Mouse (Mus musculus) MEL (cell line): ENCODE results near the gene Iqcf4. TPM values are rescaled to one million over a fixed set of nuclear protein-coding genes. Genes with fewer than 3 reads are reported as not detected.

Experiments used
- DNase-seq: peaks from one replicate; pipeline ENCODE4 v3.0.0; 2011; ENCODE audit warnings: low read depth, low spot score
- H3K27ac ChIP-seq: 2 replicates; pipeline ENCODE4 v1.5.1; 2012; ENCODE audit warnings: low read depth, mild to moderate bottlenecking, control low read depth, low read length, moderate library complexity; ENCODE audit not compliant: control insufficient read depth
- H3K27me3 ChIP-seq, 2 experiments: fragments of 150-350 bp in 1 of 2; sonication (generic) in 1 of 2; 2 replicates each; pipeline ENCODE4 v1.6.1; 2012; ENCODE audit warnings: low read length in 2 of 2, mild to moderate bottlenecking in 2 of 2, improper control_type of control experiment in 1 of 2, moderate library complexity in 1 of 2; ENCODE audit not compliant: insufficient read depth in 2 of 2, control insufficient read depth in 1 of 2
- H3K36me3 ChIP-seq, 2 experiments: 2 replicates each; pipeline ENCODE4 v1.6.1; 2012 to 2014; ENCODE audit warnings: low read length in 2 of 2, improper control_type of control experiment in 1 of 2, inconsistent platforms in 1 of 2, mild to moderate bottlenecking in 1 of 2; ENCODE audit not compliant: insufficient read depth in 2 of 2, control insufficient read depth in 1 of 2
- H3K4me1 ChIP-seq, 2 experiments: fragments of 150-350 bp in 1 of 2; sonication (generic) in 1 of 2; 2 replicates each; pipeline ENCODE4 v1.6.1; 2012; ENCODE audit warnings: low read length in 2 of 2, improper control_type of control experiment in 1 of 2, mild to moderate bottlenecking in 1 of 2; ENCODE audit not compliant: insufficient read depth in 2 of 2, control insufficient read depth in 1 of 2
- H3K4me3 ChIP-seq, 2 experiments: fragments of 150-350 bp in 1 of 2; sonication (generic) in 1 of 2; 2 replicates each; pipeline ENCODE4 v1.5.1; 2012; ENCODE audit warnings: low read depth in 2 of 2, low read length in 2 of 2, mild to moderate bottlenecking in 2 of 2, moderate library complexity in 2 of 2, control low read depth in 1 of 2, improper control_type of control experiment in 1 of 2; ENCODE audit not compliant: control insufficient read depth in 1 of 2, insufficient read depth in 1 of 2
- H3K79me2 ChIP-seq: 2 replicates; pipeline ENCODE4 v1.6.1; 2012; ENCODE audit warnings: mild to moderate bottlenecking, low read length, moderate library complexity; ENCODE audit not compliant: control insufficient read depth, poor library complexity, insufficient read depth
- H3K9ac ChIP-seq: 2 replicates; pipeline ENCODE4 v1.6.1; 2012; ENCODE audit warnings: low read depth, mild to moderate bottlenecking, control low read depth, low read length, moderate library complexity; ENCODE audit not compliant: control insufficient read depth, poor library complexity, severe bottlenecking
- H3K9me3 ChIP-seq: fragments of 150-350 bp; sonication (generic); replicated peaks from 2 replicates; pipeline ENCODE4 v1.6.1; 2012; ENCODE audit warnings: mild to moderate bottlenecking, low read length, improper control_type of control experiment, moderate library complexity; ENCODE audit not compliant: insufficient read depth
- CHD1 ChIP-seq: IDR thresholded peaks from 2 replicates; pipeline ENCODE4 v1.6.1; 2012; ENCODE audit warnings: low read depth, mild to moderate bottlenecking, inconsistent platforms, low read length, improper control_type of control experiment
- CHD2 ChIP-seq: IDR thresholded peaks from 2 replicates; pipeline ENCODE4 v1.6.1; 2011; ENCODE audit warnings: low read length, improper control_type of control experiment
- CTCF ChIP-seq, 3 experiments: IDR thresholded peaks in 2 of 3; conservative IDR thresholded peaks in 1 of 3; 2 replicates each; pipeline ENCODE4 v1.5.1; 2011 to 2012; ENCODE audit warnings: low read length in 3 of 3, low read depth in 2 of 3, mild to moderate bottlenecking in 2 of 3, improper control_type of control experiment in 1 of 3, inconsistent platforms in 1 of 3, mixed read lengths in 1 of 3, moderate library complexity in 1 of 3; ENCODE audit not compliant: control insufficient read depth in 1 of 3, insufficient read depth in 1 of 3, poor library complexity in 1 of 3, severe bottlenecking in 1 of 3
- E2F4 ChIP-seq: IDR thresholded peaks from 2 replicates; pipeline ENCODE4 v1.6.1; 2011; ENCODE audit warnings: low read depth, low read length, improper control_type of control experiment, borderline replicate concordance
- ETS1 ChIP-seq: IDR thresholded peaks from 2 replicates; pipeline ENCODE4 v1.6.1; 2012; ENCODE audit warnings: low read depth, mild to moderate bottlenecking, inconsistent platforms, low read length, improper control_type of control experiment, moderate library complexity
- HCFC1 ChIP-seq: IDR thresholded peaks from 2 replicates; pipeline ENCODE4 v1.6.1; 2012; ENCODE audit warnings: low read depth, mild to moderate bottlenecking, inconsistent platforms, low read length, improper control_type of control experiment, moderate library complexity
- JUND ChIP-seq: IDR thresholded peaks from 2 replicates; pipeline ENCODE4 v1.6.1; 2011; ENCODE audit warnings: low read depth, mild to moderate bottlenecking, improper control_type of control experiment, low read length
- KAT2A ChIP-seq: conservative IDR thresholded peaks from 2 replicates; pipeline ENCODE4 v1.6.1; 2012; ENCODE audit warnings: low read depth, low read length, improper control_type of control experiment, inconsistent platforms
- MAFK ChIP-seq: IDR thresholded peaks from 2 replicates; pipeline ENCODE4 v1.6.1; 2011; ENCODE audit warnings: low read depth, mild to moderate bottlenecking, low read length, improper control_type of control experiment, borderline replicate concordance
- MAX ChIP-seq: IDR thresholded peaks from 2 replicates; pipeline ENCODE4 v1.6.1; 2011; ENCODE audit warnings: low read length, improper control_type of control experiment
- MYB ChIP-seq: IDR thresholded peaks from 2 replicates; pipeline ENCODE4 v1.6.1; 2011; ENCODE audit warnings: mild to moderate bottlenecking, low read depth, low read length, improper control_type of control experiment
- MYC ChIP-seq: IDR thresholded peaks from 2 replicates; pipeline ENCODE4 v1.6.1; 2011; ENCODE audit warnings: low read depth, mild to moderate bottlenecking, low read length, improper control_type of control experiment, moderate library complexity
- NELFE ChIP-seq: IDR thresholded peaks from 2 replicates; pipeline ENCODE4 v1.6.1; 2011; ENCODE audit warnings: low read depth, low read length, improper control_type of control experiment
- NRF1 ChIP-seq: IDR thresholded peaks from 2 replicates; pipeline ENCODE4 v1.6.1; 2014; ENCODE audit warnings: low read depth, mild to moderate bottlenecking, inconsistent platforms, low read length, improper control_type of control experiment, moderate library complexity; ENCODE audit not compliant: poor library complexity, insufficient read depth, severe bottlenecking
- POLR2A ChIP-seq, 2 experiments: IDR thresholded peaks; 2 replicates each; pipeline ENCODE4 v1.6.1; 2011 to 2012; ENCODE audit warnings: low read length in 2 of 2, mild to moderate bottlenecking in 2 of 2, control low read depth in 1 of 2, improper control_type of control experiment in 1 of 2, low read depth in 1 of 2, moderate library complexity in 1 of 2; ENCODE audit not compliant: control insufficient read depth in 1 of 2, insufficient read depth in 1 of 2, poor library complexity in 1 of 2
- POLR2AphosphoS2 ChIP-seq: IDR thresholded peaks from 2 replicates; pipeline ENCODE4 v1.6.1; 2011; ENCODE audit warnings: low read length, improper control_type of control experiment
- POLR2AphosphoS5 ChIP-seq: IDR thresholded peaks from 2 replicates; pipeline ENCODE4 v1.6.1; 2012; ENCODE audit warnings: low read depth, borderline replicate concordance, mild to moderate bottlenecking, inconsistent platforms, low read length, moderate library complexity, mixed read lengths
- RAD21 ChIP-seq: IDR thresholded peaks from 2 replicates; pipeline ENCODE4 v1.6.1; 2011; ENCODE audit warnings: mild to moderate bottlenecking, low read depth, low read length, improper control_type of control experiment
- RCOR1 ChIP-seq: IDR thresholded peaks from 2 replicates; pipeline ENCODE4 v1.6.1; 2012; ENCODE audit warnings: low read depth, mild to moderate bottlenecking, inconsistent platforms, low read length, improper control_type of control experiment
- SIN3A ChIP-seq: IDR thresholded peaks from 2 replicates; pipeline ENCODE4 v1.6.1; 2012; ENCODE audit warnings: low read length, improper control_type of control experiment, inconsistent platforms
- SMC3 ChIP-seq: IDR thresholded peaks from 2 replicates; pipeline ENCODE4 v1.6.1; 2011; ENCODE audit warnings: low read depth, low read length, improper control_type of control experiment
- TBP ChIP-seq: IDR thresholded peaks from 2 replicates; pipeline ENCODE4 v1.8.0; 2011; ENCODE audit warnings: low read depth, low read length, improper control_type of control experiment
- TCF12 ChIP-seq: IDR thresholded peaks from 2 replicates; pipeline ENCODE4 v1.6.1; 2014; ENCODE audit warnings: low read depth, mild to moderate bottlenecking, inconsistent platforms, low read length, improper control_type of control experiment, moderate library complexity
- UBTF ChIP-seq: IDR thresholded peaks from 2 replicates; pipeline ENCODE4 v1.6.1; 2012; ENCODE audit warnings: low read depth, mild to moderate bottlenecking, inconsistent platforms, low read length, improper control_type of control experiment, moderate library complexity, borderline replicate concordance; ENCODE audit not compliant: insufficient read depth
- USF1 ChIP-seq: IDR thresholded peaks from 2 replicates; pipeline ENCODE4 v1.6.1; 2014; ENCODE audit warnings: low read depth, mild to moderate bottlenecking, inconsistent platforms, low read length, improper control_type of control experiment, moderate library complexity
- USF2 ChIP-seq, 2 experiments: IDR thresholded peaks; 2 replicates each; pipeline ENCODE4 v1.6.1; 2011 to 2012; ENCODE audit warnings: improper control_type of control experiment in 2 of 2, low read length in 2 of 2, borderline replicate concordance in 1 of 2, inconsistent platforms in 1 of 2, low read depth in 1 of 2, mild to moderate bottlenecking in 1 of 2; ENCODE audit not compliant: insufficient read depth in 1 of 2
- ZC3H11A ChIP-seq: IDR thresholded peaks from 2 replicates; pipeline ENCODE4 v1.6.1; 2012; ENCODE audit warnings: low read depth, mild to moderate bottlenecking, inconsistent platforms, low read length, improper control_type of control experiment
- ZKSCAN1 ChIP-seq: IDR thresholded peaks from 2 replicates; pipeline ENCODE4 v1.6.1; 2012; ENCODE audit warnings: low read depth, mild to moderate bottlenecking, inconsistent platforms, low read length, improper control_type of control experiment, moderate library complexity
- polyA plus RNA-seq, 2 experiments: library from polyadenylated mRNA; stranded (reverse) in 1 of 2; unstranded in 1 of 2; fragments of >175 nt in 1 of 2; fragments of >200 nt in 1 of 2; gene quantifications; 2 replicates each; pipeline versions ENCODE4 v1.2.1 to v1.2.4; 2012; ENCODE audit warnings: low replicate concordance in 2 of 2, low read depth in 1 of 2; ENCODE audit not compliant: insufficient read length in 2 of 2, insufficient read depth in 1 of 2, missing spikeins in 1 of 2
- total RNA-seq: library from RNA; depleted of rRNA; stranded (reverse); fragments of 300-350 nt; gene quantifications from 2 replicates; pipeline ENCODE4 v1.2.3, GENCODE M21; 2012

Iqcf4 gene
- total and polyA plus RNA-seq, 3 experiments, result not detected

GRCm38 (mm10) chr9:106534975-106535374 is 35.8 kb downstream of the Iqcf4 start:
- Histone ChIP-seq H3K9ac (no peak overlapping the region), H3K27me3 (no peaks in the 10 kb centered on the region), H3K36me3 (no peaks in the 10 kb centered on the region), H3K27ac (no peak overlapping the region), H3K4me1 (no peaks in the 10 kb centered on the region), H3K9me3 (no peaks in the 10 kb centered on the region), H3K4me3 (no peak overlapping the region), H3K79me2 (no peaks in the 10 kb centered on the region)
- DNase-seq, result no peak
- TF ChIP-seq UBTF, result no peak
- no peak for TF ChIP-seq SIN3A
- TF ChIP-seq USF1, result no peak
- TF ChIP-seq TBP, result no peak
- no peak for TF ChIP-seq ZKSCAN1
- TF ChIP-seq CHD2, result no peak
- TF ChIP-seq, all 39 proteins: peak for 0

- Histone ChIP-seq H3K4me3 (no peak overlapping the region), H3K36me3 (no peaks in the 10 kb centered on the region)
- DNase-seq, result no peak
Measured at GRCm38 (mm10) chr9:106534296-106534695, 36.5 kb downstream of the Iqcf4 start.

GRCm38 (mm10) chr9:106531833-106532232 is 39.0 kb downstream of the Iqcf4 start:
- Histone ChIP-seq H3K27ac (no peak overlapping the region), H3K9me3 (no peaks in the 10 kb centered on the region), H3K27me3 (peaks cover 0 to 3% of the 10 kb centered on the region in 2 experiments; a peak in 2 of 4 replicates), H3K36me3 (no peaks in the 10 kb centered on the region), H3K9ac (no peak overlapping the region), H3K79me2 (no peaks in the 10 kb centered on the region), H3K4me3 (no peak overlapping the region), H3K4me1 (no peaks in the 10 kb centered on the region)
- peak; percentile 78 for DNase-seq
- TF ChIP-seq USF1 (no peak), RAD21 (peak; percentile 66), POLR2A (IDR thresholded peaks at IDR 0.05; ENCODE audit: control insufficient read depth in 1 of 2, insufficient read depth in 1 of 2, low read depth in 1 of 2, low read length in 2 of 2, poor library complexity in 1 of 2) (no peak), MYB (no peak), POLR2AphosphoS2 (no peak), SMC3 (peak; percentile 79), CTCF (IDR thresholded peaks at IDR 0.05 in 2 of 3, conservative IDR thresholded peaks at IDR 0.05 in 1 of 3; ENCODE audit: control insufficient read depth in 1 of 3, insufficient read depth in 1 of 3, low read depth in 2 of 3, low read length in 3 of 3, poor library complexity in 1 of 3, severe bottlenecking in 1 of 3) (peak; percentile 82 to 97 (median 94)), ZC3H11A (peak; percentile 44; the same call in 1 of the 2 replicates), POLR2AphosphoS5 (no peak), E2F4 (no peak), MYC (0 out of 2 replicates have a peak, but pooled peaks have one; percentile 33), CHD1 (no peak), NRF1 (no peak), NELFE (no peak), MAX (no peak)

More at GRCm38 (mm10) chr9:106534296-106534695, 36.5 kb downstream of the Iqcf4 start:
- H3K9me3 ChIP-seq, result no peaks in the 10 kb centered on the region
- no peak overlapping the region for H3K9ac ChIP-seq
- H3K4me1 ChIP-seq, result no peaks in the 10 kb centered on the region
- no peaks in the 10 kb centered on the region; a peak in 1 of 4 replicates for H3K27me3 ChIP-seq
- no peaks in the 10 kb centered on the region for H3K79me2 ChIP-seq
- no peak overlapping the region for H3K27ac ChIP-seq
- TF ChIP-seq NELFE (no peak), CTCF (IDR thresholded peaks at IDR 0.05 in 2 of 3, conservative IDR thresholded peaks at IDR 0.05 in 1 of 3; ENCODE audit: control insufficient read depth in 1 of 3, insufficient read depth in 1 of 3, low read depth in 2 of 3, low read length in 3 of 3, poor library complexity in 1 of 3, severe bottlenecking in 1 of 3) (no peak), POLR2AphosphoS5 (no peak), TCF12 (no peak), TBP (no peak), JUND (no peak), USF2 (IDR thresholded peaks at IDR 0.05; ENCODE audit: borderline replicate concordance in 1 of 2, insufficient read depth in 1 of 2, low read depth in 1 of 2, low read length in 2 of 2) (no peak), MYB (no peak), ZKSCAN1 (no peak), SMC3 (no peak), RCOR1 (no peak), KAT2A (no peak), CHD1 (no peak), SIN3A (no peak), HCFC1 (no peak), ZC3H11A (no peak), RAD21 (no peak), ETS1 (no peak), MAFK (no peak)
